Mouse (Mus musculus) testis, adult 10 weeks (tissue): ENCODE results near the gene Gm10097. TPM values are rescaled to one million over a fixed set of nuclear protein-coding genes. Genes with fewer than 3 reads are reported as not detected.

Experiments used
- polyA plus RNA-seq: library from polyadenylated mRNA; stranded (reverse); fragments of 350-450 nt; fragmentation: Illumina TruSeq; extraction: RNeasy Lipid Tissue Mini Kit (QIAGEN cat#74804); gene quantifications from one replicate; pipeline ENCODE4 v1.2.3, GENCODE M21; 2014; ENCODE audit warnings: low read depth, low replicate concordance

Gene Gm10097
- not detected for polyA plus RNA-seq

DNA sequence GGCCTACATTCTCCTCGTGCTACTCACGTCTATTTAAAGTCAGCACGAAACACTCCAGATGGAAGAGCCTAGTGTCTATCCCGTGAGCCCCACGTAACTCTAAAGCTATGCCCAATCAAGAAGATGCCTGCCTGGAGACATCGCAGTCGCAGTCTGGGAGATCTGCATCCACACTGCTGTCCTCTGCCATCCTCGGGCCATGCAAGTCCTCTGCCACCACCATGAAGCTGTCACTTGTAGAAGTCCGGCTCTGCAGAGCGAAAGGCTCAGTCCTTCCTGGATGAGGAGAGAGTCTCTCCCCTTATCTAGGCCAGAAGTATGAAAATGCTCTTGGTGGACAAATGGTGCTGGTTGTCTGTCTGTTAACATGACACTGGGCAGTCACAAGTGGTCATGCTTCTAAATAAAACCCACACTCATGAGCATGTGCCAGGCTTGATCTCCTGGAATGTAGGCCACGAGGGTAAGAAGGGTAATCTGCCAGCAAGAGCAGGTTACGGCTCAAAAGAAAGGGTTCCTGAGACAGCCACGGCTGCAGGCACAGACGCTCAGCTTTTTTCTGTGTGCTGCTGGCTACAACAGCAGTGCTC, at the start of gene Gm10097:
TSS of gene Gm10097 (plus strand) at position 517 of the 590 bp plus-strand sequence.

